Mouse (Mus musculus) ES-CJ7 (cell line): Measurements from ENCODE around the gene Tspan14.

Source experiments
- DNase-seq: peaks from one replicate; pipeline ENCODE4 v3.0.0; 2011; ENCODE audit warnings: low read depth, low spot score

Tspan14 gene

GRCm38 (mm10) chr14:40952301-40952700 is 14.3 kb downstream of the Tspan14 start:
- no peak for DNase-seq

- DNase-seq = no peak
Observed at GRCm38 (mm10) chr14:40949730-40950614, 16.6 kb downstream of the Tspan14 start.

GRCm38 (mm10) chr14:40949047-40949446 is 17.6 kb downstream of the Tspan14 start:
- DNase-seq = no peak

GRCm38 (mm10) chr14:40948522-40948921 is 18.1 kb downstream of the Tspan14 start:
- DNase-seq = no peak

GRCm38 (mm10) chr14:40947431-40948394 is 18.9 kb downstream of the Tspan14 start:
- no peak for DNase-seq

GRCm38 (mm10) chr14:40943802-40944201 is 22.8 kb downstream of the Tspan14 start:
- no peak for DNase-seq

- no peak for DNase-seq
Observed at GRCm38 (mm10) chr14:40942429-40942828, 24.2 kb downstream of the Tspan14 start.

- DNase-seq = no peak
Observed at GRCm38 (mm10) chr14:40938380-40938987, 28.1 kb downstream of the Tspan14 start.

- no peak for DNase-seq
Observed at GRCm38 (mm10) chr14:40937052-40937451, 29.6 kb downstream of the Tspan14 start.

GRCm38 (mm10) chr14:40935481-40935880 is 31.1 kb downstream of the Tspan14 start:
- no peak for DNase-seq

GRCm38 (mm10) chr14:40935054-40935453 is 31.6 kb downstream of the Tspan14 start:
- no peak for DNase-seq

GRCm38 (mm10) chr14:40933328-40933727 is 33.3 kb downstream of the Tspan14 start:
- no peak for DNase-seq

GRCm38 (mm10) chr14:40932225-40932624 is 34.4 kb downstream of the Tspan14 start:
- DNase-seq = no peak

GRCm38 (mm10) chr14:40931115-40931829 is 35.3 kb downstream of the Tspan14 start:
- DNase-seq = no peak

- DNase-seq = no peak
Observed at GRCm38 (mm10) chr14:40929943-40930342, 36.7 kb downstream of the Tspan14 start.

GRCm38 (mm10) chr14:40928897-40929296 is 37.7 kb downstream of the Tspan14 start:
- DNase-seq = no peak

- DNase-seq = no peak
Observed at GRCm38 (mm10) chr14:40927041-40927440, 39.6 kb downstream of the Tspan14 start.

- DNase-seq = no peak
Observed at GRCm38 (mm10) chr14:40924378-40925113, 42.1 kb downstream of the Tspan14 start.

- DNase-seq = no peak
Observed at GRCm38 (mm10) chr14:40921241-40921640, 45.4 kb downstream of the Tspan14 start.

GRCm38 (mm10) chr14:40919521-40919920 is 47.1 kb downstream of the Tspan14 start:
- DNase-seq = no peak
